Mouse (Mus musculus) liver, postnatal 0 days (tissue): ENCODE measurements at regions not wholly inside any gene's neighbourhood (a gene's known extent, or its start where the extent isn't known, plus 50 kb on each side); places are given as distances from the start of the nearest gene placed in this dataset.

Source experiments
- CTCF ChIP-seq: sonication (generic); IDR thresholded peaks from 2 replicates; pipeline ENCODE4 v1.5.1; 2016; ENCODE audit warnings: antibody characterized with exemption, low read depth
- EP300 ChIP-seq: IDR thresholded peaks from 2 replicates; pipeline ENCODE4 v1.6.1; 2016; ENCODE audit warnings: antibody characterized with exemption, low read depth, mild to moderate bottlenecking

- no peak for TF ChIP-seq CTCF
- no peak for TF ChIP-seq EP300
Measured at GRCm38 (mm10) chr7:68486676-68487075, 213.0 kb downstream of the Fam169b start.
